Mouse (Mus musculus) kidney, postnatal 0 days (tissue): ENCODE measurements at regions not wholly inside any gene's neighbourhood (a gene's known extent, or its start where the extent isn't known, plus 50 kb on each side); places are given as distances from the start of the nearest gene placed in this dataset.
A peak's percentile ranks its signal among the peaks of the same experiment; 100 is the strongest.

Experiments
- ATAC-seq: fragments of 200-750 bp; cut with Nextera tagmentation; replicated peaks from 2 replicates; pipeline ENCODE4 v1.8.0; 2017; ENCODE audit warnings: low read depth, moderate number of reproducible peaks, moderate TSS enrichment, moderate library complexity; ENCODE audit not compliant: low FRiP score
- DNase-seq: peaks from one replicate; pipeline ENCODE4 v3.0.0-alpha.2; 2016; ENCODE audit warnings: low spot score
- H3K27ac ChIP-seq: fragments of 300-500 bp; sonication (generic); 2 replicates; pipeline ENCODE4 v1.5.1; 2014; ENCODE audit warnings: mild to moderate bottlenecking
- H3K27me3 ChIP-seq: fragments of 300-500 bp; sonication (generic); 2 replicates; pipeline ENCODE4 v1.6.1; 2014; ENCODE audit warnings: low read length, mixed read lengths; ENCODE audit not compliant: insufficient read depth
- H3K36me3 ChIP-seq: fragments of 300-500 bp; sonication (generic); 2 replicates; pipeline ENCODE4 v1.6.1; 2014; ENCODE audit warnings: low read length, mixed read lengths; ENCODE audit not compliant: insufficient read depth
- H3K4me1 ChIP-seq: fragments of 300-500 bp; sonication (generic); replicated peaks from 2 replicates; pipeline ENCODE4 v1.6.1; 2014; ENCODE audit warnings: antibody characterized with exemption, low read length, mixed read lengths; ENCODE audit not compliant: insufficient read depth
- H3K4me2 ChIP-seq: fragments of 300-500 bp; sonication (generic); 2 replicates; pipeline ENCODE4 v1.6.1; 2014; ENCODE audit warnings: mild to moderate bottlenecking, low read length, moderate library complexity, mixed read lengths
- H3K4me3 ChIP-seq: fragments of 300-500 bp; sonication (generic); replicated peaks from 2 replicates; pipeline ENCODE4 v1.5.1; 2014; ENCODE audit warnings: low read depth, low read length
- H3K9ac ChIP-seq: fragments of 300-500 bp; sonication (generic); 2 replicates; pipeline ENCODE4 v1.6.1; 2014; ENCODE audit warnings: low read depth, low read length
- H3K9me3 ChIP-seq: fragments of 300-500 bp; sonication (generic); replicated peaks from 2 replicates; pipeline ENCODE4 v1.6.1; 2016; ENCODE audit warnings: low read length, inconsistent platforms, mixed read lengths
- CTCF ChIP-seq: IDR thresholded peaks from 2 replicates; pipeline ENCODE4 v1.5.1; 2016; ENCODE audit warnings: antibody characterized with exemption, low read depth, mild to moderate bottlenecking, moderate library complexity
- WGBS: fragments of 180-500 bp; shearing (Covaris S2); extraction: QIAGEN DNeasy Blood & Tissue Kit; methylation state at CpG from one replicate; pipeline ENCODE4 v1.1.7; 2014; 5-methylcytosine and 5-hydroxymethylcytosine counted together

- Histone ChIP-seq H3K36me3 (no peaks in the 10 kb centered on the region), H3K4me2 (no peak overlapping the region), H3K27ac (no peak overlapping the region), H3K4me3 (no peak overlapping the region), H3K9me3 (no peaks in the 10 kb centered on the region), H3K27me3 (no peaks in the 10 kb centered on the region), H3K9ac (no peak overlapping the region), H3K4me1 (no peaks in the 10 kb centered on the region)
- DNase-seq: peak; percentile 56
- no peak for TF ChIP-seq CTCF
- 85% methylated on average over 12 of the region's 12 CpGs for WGBS
- ATAC-seq: no peak
Measured at GRCm38 (mm10) chr1:146106882-146107281, 387.7 kb upstream of the Brinp3 start.
